Mouse (Mus musculus): ENCODE results near the gene Dmpk.

The Dmpk gene

GRCm38 (mm10) chr7:19136673-19137334 is 53.2 kb downstream of the Dmpk start:
- CTCF ChIA-PET, result no interaction called here

- CTCF ChIA-PET, result interaction anchor here (0.6 to 0.7 kb wide), 3 partner anchors 10 to 273 kb away, joined by 3 to 19 read pairs (median 12); no protein-coding TSS in a partner anchor
These were observed 53.7 kb downstream of the Dmpk start for GRCm38 (mm10) chr7:19137380-19137779.

Data from spleen, embryonic (tissue).